Mouse (Mus musculus) G1E-ER4 (cell line): ENCODE data around the gene Pabpc6. TPM values are rescaled to one million over a fixed set of nuclear protein-coding genes. Genes with fewer than 3 reads are reported as not detected.

ENCODE experiments used
- GATA1 ChIP-seq: IDR thresholded peaks from one replicate; pipeline ENCODE4 v1.8.0; 2012; ENCODE audit warnings: low read length, inconsistent platforms
- polyA plus RNA-seq: library from polyadenylated mRNA; stranded (reverse); fragments of >175 nt; gene quantifications from 2 replicates; pipeline ENCODE4 v1.2.3, GENCODE M21; 2012

Gene Pabpc6
- not detected in 2 replicates for polyA plus RNA-seq

DNA sequence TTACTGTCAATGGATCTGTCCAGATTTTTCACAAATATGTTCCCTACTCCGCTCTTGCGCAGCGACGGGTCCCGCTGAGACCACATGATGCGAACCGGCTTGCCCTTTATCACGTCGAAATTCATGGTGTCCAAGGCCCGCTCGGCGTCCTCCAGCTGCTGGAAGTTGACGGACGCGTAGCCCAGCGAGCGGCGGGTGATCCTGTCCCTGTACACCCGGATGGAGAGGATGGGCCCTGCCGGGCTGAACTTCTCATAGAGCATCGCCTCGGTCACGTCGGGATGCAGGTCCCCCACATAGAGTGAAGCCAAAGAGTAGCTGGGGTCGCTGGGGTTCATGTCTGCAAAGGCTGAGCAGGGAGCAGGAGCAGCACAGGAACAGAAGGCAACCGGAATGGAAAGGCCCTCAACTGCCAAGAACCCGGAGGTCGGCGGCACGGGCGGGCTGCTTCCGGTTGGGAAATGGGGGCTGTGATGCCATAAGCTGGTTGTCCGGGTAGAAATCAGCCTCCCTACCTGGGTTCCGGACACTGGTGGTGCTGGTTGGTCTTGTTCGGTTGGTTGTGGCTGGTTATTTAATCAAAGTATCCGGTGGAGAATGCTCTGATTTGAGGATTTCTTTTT, at the start of gene Pabpc6:
Pabpc6 (minus strand) TSS at position 435 of the 623 bp plus-strand sequence.
- TF ChIP-seq GATA1: no peak

DNA sequence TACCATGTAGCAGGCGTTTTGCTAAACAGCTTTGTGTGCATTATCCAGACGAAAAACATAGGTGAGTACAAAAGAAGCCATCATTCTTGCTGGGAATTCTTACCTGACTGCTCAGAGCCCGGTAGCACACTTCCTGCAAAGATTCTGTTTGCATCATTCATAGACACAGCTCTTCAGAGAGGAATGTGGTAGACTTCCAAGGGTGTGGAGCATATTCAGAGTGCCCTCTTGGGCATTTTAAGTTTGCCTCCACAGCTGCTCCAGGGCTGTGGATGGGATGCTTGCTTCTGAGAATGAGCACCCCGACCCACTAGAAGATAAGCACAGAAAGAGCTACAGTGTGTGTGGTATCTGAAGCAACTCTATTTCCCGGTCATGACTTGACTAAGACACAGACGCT, 41.4 kb upstream of the Pabpc6 start:
- no peak for TF ChIP-seq GATA1

DNA sequence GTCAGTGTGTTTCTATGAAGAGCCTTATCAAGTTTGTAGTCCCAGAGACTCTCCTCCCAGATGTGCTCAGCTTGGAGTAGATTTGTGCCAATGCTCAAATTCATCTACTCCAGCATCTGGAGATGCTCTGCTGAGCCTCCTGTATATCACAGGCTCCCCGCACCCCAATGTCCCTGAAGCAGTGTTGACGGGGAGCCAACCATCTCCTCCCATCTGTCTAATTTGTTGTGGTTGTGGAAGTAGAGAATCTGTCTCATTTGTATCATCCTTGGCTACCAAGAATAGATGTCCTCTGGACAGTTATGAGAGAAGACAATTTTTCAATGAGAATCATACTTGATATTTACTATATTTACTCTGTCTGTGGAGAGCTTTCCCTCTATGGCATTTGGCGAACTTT, 39.4 kb upstream of the Pabpc6 start:
- no peak for TF ChIP-seq GATA1

DNA sequence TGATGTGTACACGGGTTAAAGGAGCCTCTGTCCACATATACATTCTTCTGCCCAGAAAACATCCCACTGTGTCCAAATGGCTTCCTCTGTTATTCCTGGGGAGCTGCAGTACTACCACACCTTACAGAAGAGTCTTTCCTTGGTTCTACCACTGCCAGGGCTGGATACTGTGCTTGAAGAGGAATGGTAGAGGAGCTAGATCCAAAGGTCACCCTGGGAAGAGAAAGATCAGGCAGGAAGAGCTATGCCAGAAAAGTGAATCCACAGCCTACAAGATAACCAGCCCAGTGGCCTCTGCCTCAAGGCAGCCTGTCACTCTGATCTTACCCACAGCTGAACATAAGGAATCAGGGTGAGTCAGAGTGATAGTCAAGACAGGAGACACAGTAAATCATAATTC, 37.8 kb upstream of the Pabpc6 start:
- TF ChIP-seq GATA1: no peak

DNA sequence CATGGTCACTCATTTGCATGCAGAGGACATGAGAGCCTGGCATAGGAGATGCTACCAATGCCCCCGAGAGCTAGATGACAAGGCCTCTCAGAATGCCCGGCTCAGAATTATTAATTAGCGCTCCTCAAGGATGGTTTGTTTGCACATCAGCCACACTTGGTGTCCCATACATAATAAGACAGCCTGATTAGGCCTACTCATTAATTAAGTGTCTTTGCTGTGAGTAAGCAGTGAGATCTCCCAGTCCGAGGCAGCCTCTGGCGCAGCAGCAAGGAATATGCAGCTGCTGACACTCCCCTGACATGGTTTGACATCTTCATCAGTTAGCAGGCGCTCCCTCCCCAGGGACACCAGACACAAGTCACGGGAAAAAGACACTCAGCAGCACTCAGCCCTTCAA, 28.2 kb upstream of the Pabpc6 start:
- TF ChIP-seq GATA1: no peak

DNA sequence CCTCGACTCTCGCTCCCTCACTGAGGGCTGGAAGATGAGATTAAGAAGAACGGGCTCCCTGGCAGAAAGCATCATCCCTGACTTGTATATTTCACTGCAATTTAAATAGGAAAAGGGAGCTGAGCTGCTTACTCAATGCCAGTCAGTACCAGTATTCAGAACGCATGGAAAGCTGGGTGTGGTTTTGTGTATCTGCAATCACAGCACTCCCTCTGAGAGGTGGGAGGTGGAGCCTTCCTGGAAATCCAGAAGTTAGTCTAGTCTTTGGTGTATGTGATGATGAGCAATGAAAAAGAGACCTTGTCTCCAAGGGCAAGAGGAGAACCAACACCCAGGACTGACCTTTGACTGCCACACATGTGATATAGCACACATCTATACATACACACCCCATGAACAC, 21.7 kb upstream of the Pabpc6 start:
- TF ChIP-seq GATA1: no peak

DNA sequence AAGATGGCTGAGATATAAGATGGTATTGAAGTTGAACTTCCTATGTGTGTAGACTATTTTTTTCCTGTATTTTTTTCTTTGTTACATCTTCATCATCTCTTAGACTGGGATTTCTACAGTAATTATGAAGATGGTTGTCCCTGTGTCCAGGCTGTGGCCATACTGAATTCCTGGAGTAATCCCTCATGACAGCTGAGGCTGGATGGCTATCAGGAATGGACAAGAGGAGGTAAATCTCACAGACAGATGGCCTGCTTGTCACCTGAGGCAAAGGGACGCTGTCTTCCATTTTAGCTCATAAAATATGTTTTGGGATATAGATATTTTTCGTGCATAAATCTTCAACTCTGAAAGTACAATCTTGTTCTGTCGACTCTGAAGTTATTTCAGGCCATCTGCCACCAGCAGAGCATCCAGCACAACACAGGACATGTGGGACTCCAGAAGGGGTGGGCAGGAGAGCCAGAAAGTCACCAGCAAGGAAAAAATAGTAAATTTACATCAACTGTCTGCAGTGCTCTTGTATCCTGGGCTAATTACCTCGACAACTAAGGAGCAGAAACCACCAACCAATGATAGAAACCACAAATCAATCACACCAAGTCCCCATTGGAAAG, 14.1 kb upstream of the Pabpc6 start:
- TF ChIP-seq GATA1: no peak

DNA sequence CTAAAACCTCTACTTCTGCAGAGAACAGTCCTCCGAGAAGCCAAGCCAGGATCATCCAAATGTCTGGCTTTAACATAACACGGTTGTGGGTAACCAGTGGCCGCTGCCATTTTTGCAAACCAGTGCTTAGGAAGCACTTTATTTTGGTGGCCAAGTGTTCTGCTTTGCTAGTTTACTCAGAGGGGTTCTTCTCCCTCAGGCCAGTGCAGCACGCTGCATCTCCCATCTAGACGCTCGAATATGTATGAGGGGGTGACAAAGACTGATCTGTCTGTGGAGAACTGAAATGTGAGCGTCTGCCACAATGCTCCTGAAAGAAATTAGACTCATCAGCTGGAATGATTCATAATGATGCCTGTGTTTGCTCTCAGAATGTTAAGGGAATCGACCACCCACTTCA, 11.2 kb upstream of the Pabpc6 start:
- no peak for TF ChIP-seq GATA1

DNA sequence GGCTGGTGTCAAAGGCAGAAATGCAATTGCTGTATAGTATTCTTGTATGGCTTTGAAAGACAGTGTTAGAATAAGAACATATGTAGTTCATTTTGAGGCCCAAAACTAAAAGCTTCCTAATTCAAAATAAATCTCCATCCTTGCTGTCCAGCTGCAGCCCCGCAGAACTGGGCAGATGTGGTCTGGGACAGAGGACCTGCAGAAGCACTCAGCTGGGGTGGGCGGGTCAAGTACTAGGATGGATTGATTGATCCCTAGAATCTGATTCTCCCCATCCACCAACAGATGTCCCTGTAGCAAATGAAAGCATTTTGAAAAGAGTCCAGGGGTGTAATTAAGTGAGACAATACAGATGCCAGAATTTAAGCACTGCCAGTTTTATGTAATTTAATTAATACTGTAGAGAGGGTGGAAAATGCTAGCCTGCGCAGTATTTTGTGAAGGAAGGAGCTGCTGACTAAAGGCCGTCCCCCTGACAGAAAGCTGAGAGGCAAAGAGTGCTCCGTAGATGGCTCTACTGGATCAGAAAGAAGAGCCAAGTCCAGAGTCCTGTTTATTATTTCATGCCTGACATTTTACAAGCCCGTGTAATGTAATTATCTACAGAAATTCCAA, 5.8 kb upstream of the Pabpc6 start:
- TF ChIP-seq GATA1: no peak

DNA sequence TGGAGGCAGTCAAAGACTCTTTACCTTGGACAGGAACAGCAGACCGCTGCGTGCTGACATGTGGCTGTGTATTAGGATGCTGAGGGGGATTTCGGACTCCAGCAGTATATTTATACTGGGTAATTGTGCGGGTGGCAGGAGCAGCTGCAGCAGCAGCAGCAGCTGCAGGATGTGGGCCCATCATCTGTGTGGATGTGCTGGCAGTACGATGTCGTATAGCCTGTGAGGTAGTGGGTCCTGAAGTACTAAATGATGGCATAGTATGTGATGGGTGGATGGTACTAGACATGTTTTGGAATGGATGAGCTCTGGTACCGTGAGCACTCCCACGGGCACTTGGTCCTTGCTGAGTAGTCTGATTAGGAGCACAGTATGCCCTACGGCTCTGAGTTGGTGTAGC, 1.6 kb downstream of the Pabpc6 start:
- no peak for TF ChIP-seq GATA1

DNA sequence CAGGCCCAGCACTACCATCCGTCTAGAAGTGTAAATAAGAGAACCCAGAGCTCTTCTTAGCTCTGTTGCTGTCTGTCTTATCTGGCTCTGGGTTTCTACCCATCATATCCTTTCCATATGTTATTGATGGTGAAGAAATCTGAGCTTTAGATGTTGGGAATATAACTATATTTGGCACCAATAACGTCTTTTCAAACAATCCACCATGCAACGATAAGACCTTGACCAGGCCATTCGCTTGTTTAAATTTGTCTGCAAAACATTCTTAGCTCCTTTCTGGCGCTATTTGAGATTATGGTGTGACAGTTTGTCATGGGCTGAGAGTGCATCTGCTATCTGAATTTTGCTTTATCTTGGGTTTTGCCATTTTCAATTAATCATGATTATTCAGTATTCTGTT, 10.9 kb downstream of the Pabpc6 start:
- TF ChIP-seq GATA1: no peak

DNA sequence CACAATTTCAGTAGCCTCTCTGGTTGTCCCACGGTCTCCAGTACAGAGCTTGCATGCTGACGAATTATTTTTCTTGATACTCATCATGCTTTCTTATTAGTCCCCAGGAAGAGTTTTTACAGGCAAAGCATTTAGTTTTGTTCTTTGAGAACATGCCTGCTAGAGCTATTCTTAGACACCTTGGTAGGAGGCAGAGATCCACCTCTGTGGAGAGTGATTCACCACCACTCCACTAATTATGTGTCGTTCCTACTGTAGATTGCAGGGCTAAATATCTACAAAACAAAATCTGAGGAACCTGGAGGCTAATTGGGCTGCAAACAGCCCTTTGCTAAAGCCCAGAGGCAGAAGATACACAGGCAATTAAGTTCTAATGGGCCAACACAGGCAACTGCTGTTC, 15.4 kb downstream of the Pabpc6 start:
- TF ChIP-seq GATA1: no peak

DNA sequence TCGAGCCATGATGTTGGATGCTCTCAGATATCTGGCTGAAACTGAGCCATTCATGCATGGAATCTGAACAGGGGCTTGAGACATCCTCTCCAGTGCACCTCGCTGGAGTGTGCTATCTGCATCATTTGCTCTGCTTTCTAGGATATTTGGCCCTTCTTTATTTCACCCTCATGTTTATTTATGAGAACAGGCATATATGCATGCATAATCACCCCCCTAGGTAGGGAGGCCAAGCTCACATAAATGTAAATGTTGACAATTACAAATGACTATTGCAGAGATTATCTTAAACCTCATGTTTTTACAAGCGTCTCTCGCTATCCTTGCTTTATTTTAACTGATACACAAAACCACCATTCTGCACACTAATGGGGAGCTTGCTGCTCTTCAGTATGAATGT, 21.9 kb downstream of the Pabpc6 start:
- no peak for TF ChIP-seq GATA1

DNA sequence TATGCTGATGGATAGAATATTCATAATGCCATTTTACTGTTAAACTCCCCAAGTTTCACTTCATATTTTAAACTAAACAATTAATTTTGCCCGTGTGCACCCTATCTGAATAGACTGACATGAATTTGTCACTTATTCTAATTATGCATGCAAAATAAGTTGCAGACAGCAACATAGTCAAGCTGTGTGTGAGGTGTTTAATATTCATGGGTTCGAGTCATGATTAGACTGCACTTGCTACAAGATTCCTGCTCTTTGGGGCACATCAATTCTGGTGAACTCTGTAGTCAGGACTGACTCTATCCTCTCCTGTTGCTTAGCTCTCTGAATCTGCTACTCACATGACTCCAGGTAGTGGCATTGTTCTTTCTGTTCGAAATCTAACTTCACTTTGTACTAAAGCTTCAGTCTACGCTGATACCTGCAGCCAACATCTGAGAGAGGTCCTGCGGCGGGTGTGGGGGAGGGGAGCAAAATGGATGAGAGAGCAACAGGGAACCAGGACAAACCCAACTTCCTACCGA, 25.8 kb downstream of the Pabpc6 start:
- TF ChIP-seq GATA1: no peak

DNA sequence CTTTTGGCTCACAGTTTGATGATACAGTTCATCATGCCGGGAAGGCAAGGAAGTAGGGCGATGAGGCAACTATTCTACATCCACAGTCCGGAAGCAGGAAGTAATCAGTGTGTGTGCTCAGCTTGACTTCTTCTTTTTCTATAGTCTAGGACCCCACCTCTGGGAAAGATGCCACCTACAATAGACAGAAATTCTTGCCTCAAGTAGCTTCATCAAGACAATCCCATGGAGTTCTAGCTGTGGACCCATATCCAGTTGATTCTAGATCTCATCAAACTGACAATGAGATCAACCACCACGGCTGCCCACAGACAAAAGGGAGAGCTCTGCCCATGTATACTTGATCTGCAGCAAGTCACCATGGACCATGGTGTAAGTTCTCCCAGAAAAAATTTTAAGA, 32.5 kb downstream of the Pabpc6 start:
- no peak for TF ChIP-seq GATA1

DNA sequence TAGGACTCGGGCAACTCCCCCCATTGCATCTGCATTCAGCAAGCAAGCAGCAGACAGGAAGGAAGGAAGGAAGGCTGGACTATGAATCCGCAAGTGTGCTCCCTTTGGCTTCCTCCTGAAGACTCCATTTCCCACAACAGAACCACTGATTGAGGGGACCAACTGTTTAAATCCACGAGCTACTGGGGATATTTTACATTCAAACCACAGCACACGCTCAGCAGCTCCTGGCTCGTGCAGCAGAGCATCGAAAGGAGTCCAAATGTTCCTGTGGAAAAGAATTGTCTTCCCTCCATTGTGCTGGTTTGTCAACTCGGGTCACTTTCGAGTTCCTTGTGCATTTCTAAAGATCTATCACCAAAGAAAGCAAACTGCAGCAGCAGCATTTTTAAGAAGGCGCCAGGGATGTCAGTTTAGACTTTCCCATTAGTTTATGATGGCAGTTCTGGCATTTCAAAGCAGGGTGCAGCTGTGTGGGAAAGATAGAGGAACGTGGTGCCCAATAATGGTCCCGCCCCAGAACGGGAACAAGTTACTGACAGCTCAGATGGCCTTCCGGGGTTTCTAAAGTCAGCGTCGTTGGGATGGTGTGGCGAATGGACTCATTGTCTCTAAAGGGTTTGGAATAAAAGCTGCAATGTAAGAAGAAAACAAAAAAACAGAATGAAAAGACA, 36.8 kb downstream of the Pabpc6 start:
- no peak for TF ChIP-seq GATA1
